Mouse (Mus musculus): ENCODE results near the gene Vnn3.
A peak's percentile ranks its signal among the peaks of the same experiment; 100 is the strongest.

Gene Vnn3

DNA sequence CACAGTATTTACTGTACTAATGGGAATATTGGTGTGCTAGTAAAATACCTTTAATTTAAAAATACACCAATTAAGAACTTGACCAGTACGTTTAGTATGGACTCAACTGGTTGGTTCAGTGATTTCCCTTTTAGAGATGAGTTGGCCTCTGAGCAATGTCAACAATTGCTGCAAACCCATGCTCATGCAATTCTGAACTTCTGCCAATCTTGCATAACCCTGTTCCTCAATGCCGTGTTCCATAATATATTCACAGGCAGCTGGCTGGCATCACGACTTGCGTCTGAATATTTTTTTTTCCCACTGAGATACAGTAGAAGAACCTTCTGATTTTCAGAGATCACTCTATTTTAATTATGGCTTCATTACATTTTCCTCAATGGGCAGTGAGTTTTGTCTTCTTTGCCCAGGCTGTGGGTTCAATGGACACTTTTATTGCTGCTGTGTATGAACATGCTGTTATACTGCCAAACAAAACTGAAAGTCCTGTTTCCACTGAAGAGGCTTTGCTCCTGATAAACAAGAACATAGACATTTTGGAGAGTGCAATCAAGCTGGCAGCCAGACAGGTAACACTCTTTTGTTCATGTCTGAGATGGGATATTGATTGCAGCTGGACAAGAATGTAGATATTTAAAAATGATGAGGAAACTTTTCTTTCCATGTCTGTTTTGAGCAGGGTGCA lies at the start of gene Vnn3:
Vnn3 (plus strand) TSS at position 235 of the 685 bp plus-strand sequence.
- no peak for DNase-seq (ENCODE audit: low read depth, low spot score)

GRCm38 (mm10) chr10:23802911-23803310 lies 48.4 kb upstream of the Vnn3 start:
- DNase-seq (ENCODE audit: low read depth, low spot score), result no peak

- no peak for DNase-seq (ENCODE audit: low read depth, low spot score)
These were observed 46.6 kb upstream of the Vnn3 start for GRCm38 (mm10) chr10:23804665-23805064.

- DNase-seq (ENCODE audit: low read depth, low spot score), result no peak
These were observed 45.1 kb upstream of the Vnn3 start for GRCm38 (mm10) chr10:23806201-23806600.

DNA sequence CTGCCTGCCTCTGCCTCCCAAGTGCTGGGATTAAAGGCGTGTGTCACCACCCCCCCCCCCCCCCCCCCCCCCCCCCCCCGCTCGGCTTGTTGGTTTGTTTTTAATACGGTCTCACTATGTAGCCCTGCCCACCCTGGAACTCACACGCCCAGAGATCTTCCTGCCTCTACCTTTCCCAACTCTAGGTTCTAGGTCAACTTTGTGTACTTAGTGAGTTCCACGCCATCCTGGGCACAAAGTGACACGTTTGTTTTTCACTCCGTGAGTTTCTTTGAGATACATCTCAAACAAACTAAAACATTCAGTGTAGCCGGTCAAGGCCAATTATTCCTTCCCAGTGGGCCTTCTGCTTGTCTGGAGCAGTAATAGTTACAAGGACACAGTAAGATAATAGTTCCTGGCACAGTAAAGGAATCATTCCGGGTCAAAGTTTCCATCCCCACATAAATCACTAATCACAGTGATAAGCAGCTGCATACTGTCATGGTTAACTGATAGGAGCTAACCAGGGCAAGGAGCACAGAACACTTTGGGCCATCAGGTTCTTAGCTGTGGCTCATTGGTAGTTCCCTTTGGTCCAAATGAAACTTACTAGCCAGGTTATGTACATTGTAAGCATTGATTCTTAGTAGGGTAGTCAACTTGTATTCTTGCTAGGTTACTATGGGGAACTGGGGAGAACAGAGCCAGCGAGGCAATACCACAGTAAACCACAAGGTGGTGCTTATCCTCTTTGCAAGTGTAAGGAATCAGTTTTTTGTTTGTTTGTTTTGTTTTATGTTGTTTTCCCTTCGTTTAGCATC lies 39.4 kb upstream of the Vnn3 start:
- DNase-seq (ENCODE audit: low read depth, low spot score), result peak; percentile 64

GRCm38 (mm10) chr10:23812438-23812759 lies 38.9 kb upstream of the Vnn3 start:
- DNase-seq (ENCODE audit: low read depth, low spot score), result no peak

DNA sequence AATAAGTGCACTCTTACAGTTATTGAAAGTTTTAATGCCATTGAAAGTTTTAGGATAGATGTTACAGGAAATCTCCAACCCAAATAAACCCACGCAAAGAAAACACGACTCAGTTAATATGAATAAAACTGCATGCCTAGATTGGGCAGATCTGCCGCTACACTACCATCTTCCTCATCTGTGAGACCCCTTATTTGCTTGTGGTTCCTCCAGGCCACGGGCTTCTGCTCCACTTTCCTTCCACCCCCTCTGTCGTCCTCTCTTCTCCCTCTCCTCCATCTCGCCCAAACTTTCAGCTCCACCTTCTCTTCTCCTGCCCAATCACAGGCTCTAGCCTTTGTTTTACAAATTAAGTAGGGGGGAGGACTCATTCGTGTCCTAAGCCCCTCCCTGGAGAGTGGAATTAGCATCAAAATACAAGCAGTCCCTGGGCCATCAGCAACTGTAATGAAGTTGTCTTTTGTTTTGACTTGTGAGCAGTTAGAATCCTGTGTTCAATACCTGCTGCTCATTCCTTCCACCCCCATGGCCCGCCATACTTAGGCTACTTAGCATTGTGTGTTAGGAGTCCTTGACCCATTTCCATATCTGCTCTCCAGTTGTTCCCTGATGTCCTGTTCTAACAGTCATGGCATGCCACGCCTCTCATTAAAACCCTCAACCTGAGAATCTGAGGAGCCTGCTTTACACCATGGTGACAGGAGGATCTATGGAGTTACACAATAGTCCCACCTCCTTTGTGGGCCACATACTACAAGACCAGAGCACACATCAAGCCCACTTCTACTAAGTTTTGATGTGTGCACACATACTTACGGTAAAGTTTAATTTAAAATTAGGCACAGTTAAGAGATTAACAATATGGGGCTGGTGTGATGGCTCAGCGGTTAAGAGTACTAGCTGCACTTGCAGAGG lies 38.2 kb upstream of the Vnn3 start:
- DNase-seq (ENCODE audit: low read depth, low spot score), result no peak

- DNase-seq (ENCODE audit: low read depth, low spot score), result peak; percentile 56
These were observed 36.1 kb upstream of the Vnn3 start for GRCm38 (mm10) chr10:23815168-23815567.

DNA sequence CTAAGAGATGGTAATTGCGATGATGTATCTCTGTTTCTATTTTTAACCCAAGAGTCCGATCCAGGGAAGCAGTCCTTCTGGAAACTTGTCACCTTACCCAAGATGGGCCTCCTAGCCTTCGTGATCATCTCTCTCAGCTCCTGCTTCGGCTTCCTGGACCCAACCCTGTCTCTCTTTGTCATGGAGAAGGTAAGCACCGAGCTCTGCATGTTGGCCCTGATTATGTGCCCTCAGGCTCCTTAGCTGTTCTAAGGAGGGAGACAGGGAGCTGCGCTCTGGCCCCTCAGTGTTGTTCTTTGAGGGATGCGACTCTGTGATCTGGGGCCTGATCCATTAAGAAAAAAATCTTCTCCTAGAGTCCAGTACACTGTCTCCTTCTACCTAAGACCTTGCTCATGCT lies 35.0 kb upstream of the Vnn3 start:
- DNase-seq (ENCODE audit: low read depth, low spot score), result no peak

DNA sequence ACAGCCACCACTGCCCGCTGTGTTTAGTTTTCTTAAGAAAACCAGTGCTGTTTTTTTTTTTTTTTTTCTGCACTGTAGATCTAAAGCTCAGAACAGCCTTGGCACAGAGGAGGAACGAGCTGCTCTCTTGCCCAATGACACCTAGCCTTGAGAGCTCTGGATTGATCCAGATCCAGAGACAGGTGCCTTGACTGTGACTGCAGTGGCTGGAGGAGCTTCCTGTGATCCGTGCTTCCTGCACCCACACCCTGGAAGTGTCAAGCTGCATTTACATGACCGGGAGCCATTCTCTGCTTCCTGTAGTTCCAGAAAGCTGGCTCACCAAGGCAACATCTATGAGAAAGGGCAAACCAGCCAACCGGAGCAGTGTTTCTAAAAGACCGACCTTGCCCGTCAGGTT lies 24.7 kb upstream of the Vnn3 start:
- no peak for DNase-seq (ENCODE audit: low read depth, low spot score)

GRCm38 (mm10) chr10:23836003-23836964 lies 15.0 kb upstream of the Vnn3 start:
- DNase-seq (ENCODE audit: low read depth, low spot score), result no peak

- no peak for DNase-seq (ENCODE audit: low read depth, low spot score)
These were observed 14.1 kb upstream of the Vnn3 start for GRCm38 (mm10) chr10:23837115-23837514.

GRCm38 (mm10) chr10:23838910-23839309 lies 12.4 kb upstream of the Vnn3 start:
- DNase-seq (ENCODE audit: low read depth, low spot score), result no peak

GRCm38 (mm10) chr10:23839368-23839767 lies 11.9 kb upstream of the Vnn3 start:
- no peak for DNase-seq (ENCODE audit: low read depth, low spot score)

- DNase-seq (ENCODE audit: low read depth, low spot score), result no peak
These were observed 10.8 kb upstream of the Vnn3 start for GRCm38 (mm10) chr10:23840496-23840895.

- DNase-seq (ENCODE audit: low read depth, low spot score), result no peak
These were observed 834 bp downstream of the Vnn3 start for GRCm38 (mm10) chr10:23852096-23852495.

GRCm38 (mm10) chr10:23864362-23865312 lies 13.4 kb downstream of the Vnn3 start:
- DNase-seq (ENCODE audit: low read depth, low spot score), result no peak

DNA sequence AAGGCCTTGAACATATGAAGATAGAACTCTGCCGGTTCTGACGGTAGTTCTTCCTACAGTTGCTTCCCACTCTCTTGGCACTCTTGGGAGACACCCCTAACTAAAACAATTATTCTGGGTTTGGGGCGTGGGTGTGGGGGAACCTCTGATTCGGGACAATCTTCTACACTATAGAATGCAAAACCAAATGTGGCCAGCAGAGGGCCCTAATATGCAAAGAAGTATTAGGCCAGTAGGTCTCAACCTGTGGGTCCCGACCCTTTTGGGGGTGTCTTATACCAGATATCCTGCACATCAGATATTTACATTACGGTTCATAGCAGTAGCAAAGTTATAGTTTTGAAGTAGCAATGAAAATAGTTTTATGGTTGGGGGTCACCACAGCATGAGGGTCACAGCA lies 29.4 kb downstream of the Vnn3 start:
- no peak for DNase-seq (ENCODE audit: low read depth, low spot score)

DNA sequence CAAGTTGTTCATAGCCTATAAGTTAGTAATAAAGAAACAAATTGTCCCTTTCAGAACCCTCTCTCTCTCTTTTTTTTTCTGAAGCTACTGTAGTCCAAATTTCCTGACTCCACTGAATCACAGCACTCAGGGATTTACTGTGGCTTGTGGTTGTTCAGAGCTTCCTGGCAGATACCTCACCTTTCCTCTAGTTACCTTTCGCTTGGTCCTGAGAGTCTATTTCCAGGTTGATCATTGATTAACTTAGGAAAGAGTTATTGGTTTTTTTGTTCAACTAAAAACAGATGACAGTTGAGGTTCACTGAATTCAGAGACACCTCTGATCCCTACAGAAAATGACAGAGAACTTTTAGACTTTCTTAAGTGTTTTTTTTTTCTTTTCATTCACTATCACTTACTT lies 33.6 kb downstream of the Vnn3 start:
- DNase-seq (ENCODE audit: low read depth, low spot score), result no peak

GRCm38 (mm10) chr10:23886060-23886459 lies 34.8 kb downstream of the Vnn3 start:
- no peak for DNase-seq (ENCODE audit: low read depth, low spot score)

Data from CD4-positive helper T cell, adult 2 months (primary cell).